Mouse (Mus musculus): ENCODE results near the gene St6galnac3. TPM values are rescaled to one million over a fixed set of nuclear protein-coding genes. Genes with fewer than 3 reads are reported as not detected.

The St6galnac3 gene
- polyA plus RNA-seq, 1 experiment from 2014 or later, result 23.7 TPM

- no peak overlapping the region for H3K4me3 ChIP-seq (ENCODE audit: control insufficient read depth in 1 of 2, insufficient read depth in 1 of 2, low read depth in 1 of 2, low read length in 2 of 2)
- no peaks in the 10 kb centered on the region for H3K9me3 ChIP-seq (ENCODE audit: control insufficient read depth, low read length)
- 76% methylated on average over 4 of the region's 4 CpGs for WGBS
- H3K4me1 ChIP-seq (ENCODE audit: control insufficient read depth in 2 of 2, insufficient read depth in 2 of 2, low read length in 2 of 2), result 0 out of 4 replicates have a peak, but pooled peaks cover 0 to 2% of the 10 kb centered on the region in 2 experiments
- no peak overlapping the region for H3K4me2 ChIP-seq (ENCODE audit: low read length)
- no peak for ATAC-seq (ENCODE audit: insufficient number of reproducible peaks, insufficient read depth, low FRiP score, low read depth)
- H3K36me3 ChIP-seq (ENCODE audit: control insufficient read depth, insufficient read depth, low read length), result no peaks in the 10 kb centered on the region
- H3K27ac ChIP-seq (replicated peaks in 1 of 2; ENCODE audit: control insufficient read depth in 1 of 2, insufficient read depth in 1 of 2, low read depth in 2 of 2, low read length in 2 of 2), result no peak overlapping the region
- no peak overlapping the region for H3K9ac ChIP-seq (ENCODE audit: low read length)
- no peaks in the 10 kb centered on the region for H3K27me3 ChIP-seq (ENCODE audit: control insufficient read depth, insufficient read depth, low read length)
These were observed 157.5 kb downstream of the St6galnac3 start for GRCm38 (mm10) chr3:153567512-153567911.

- Histone ChIP-seq H3K4me2 (ENCODE audit: low read length) (no peak overlapping the region), H3K27ac (replicated peaks in 1 of 2; ENCODE audit: control insufficient read depth in 1 of 2, insufficient read depth in 1 of 2, low read depth in 2 of 2, low read length in 2 of 2) (no peak overlapping the region), H3K36me3 (ENCODE audit: control insufficient read depth, insufficient read depth, low read length) (no peaks in the 10 kb centered on the region), H3K4me3 (ENCODE audit: control insufficient read depth in 1 of 2, insufficient read depth in 1 of 2, low read depth in 1 of 2, low read length in 2 of 2) (no peak overlapping the region), H3K4me1 (ENCODE audit: control insufficient read depth in 2 of 2, insufficient read depth in 2 of 2, low read length in 2 of 2) (0 out of 4 replicates have a peak, but pooled peaks cover 0 to 2% of the 10 kb centered on the region in 2 experiments), H3K9ac (ENCODE audit: low read length) (no peak overlapping the region), H3K27me3 (ENCODE audit: control insufficient read depth, insufficient read depth, low read length) (no peaks in the 10 kb centered on the region), H3K9me3 (ENCODE audit: control insufficient read depth, low read length) (no peaks in the 10 kb centered on the region)
- 84% methylated on average over 2 of the region's 2 CpGs for WGBS
- ATAC-seq (ENCODE audit: insufficient number of reproducible peaks, insufficient read depth, low FRiP score, low read depth), result no peak
These were observed 158.9 kb downstream of the St6galnac3 start for GRCm38 (mm10) chr3:153566100-153566499.

DNA sequence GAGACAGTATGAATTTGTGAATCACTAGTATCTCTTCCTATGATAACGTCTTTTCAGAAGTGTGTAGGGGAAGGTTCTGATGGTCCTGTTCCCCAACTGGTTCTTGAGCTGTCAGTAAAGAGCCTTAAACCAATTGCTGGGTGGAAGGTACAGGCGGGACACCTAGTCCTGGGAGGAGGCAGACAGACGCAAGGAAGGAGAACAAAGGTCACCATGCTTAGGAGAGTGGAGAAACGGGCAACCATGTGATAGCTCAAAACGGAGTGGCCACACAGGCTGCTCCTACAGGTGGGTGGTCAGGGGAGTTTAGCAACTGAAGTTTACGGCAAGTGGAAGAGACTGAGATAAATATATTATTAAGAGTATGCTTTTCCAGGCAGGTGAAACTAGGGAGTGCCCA lies 164.1 kb downstream of the St6galnac3 start:
- Histone ChIP-seq H3K9me3 (ENCODE audit: control insufficient read depth, low read length) (no peaks in the 10 kb centered on the region), H3K27ac (replicated peaks in 1 of 2; ENCODE audit: control insufficient read depth in 1 of 2, insufficient read depth in 1 of 2, low read depth in 2 of 2, low read length in 2 of 2) (no peak overlapping the region), H3K36me3 (ENCODE audit: control insufficient read depth, insufficient read depth, low read length) (no peaks in the 10 kb centered on the region), H3K4me3 (ENCODE audit: control insufficient read depth in 1 of 2, insufficient read depth in 1 of 2, low read depth in 1 of 2, low read length in 2 of 2) (no peak overlapping the region), H3K4me2 (ENCODE audit: low read length) (no peak overlapping the region), H3K9ac (ENCODE audit: low read length) (no peak overlapping the region), H3K4me1 (ENCODE audit: control insufficient read depth in 2 of 2, insufficient read depth in 2 of 2, low read length in 2 of 2) (peaks cover 2 to 3% of the 10 kb centered on the region in 2 experiments; a peak in 1 of 4 replicates), H3K27me3 (ENCODE audit: control insufficient read depth, insufficient read depth, low read length) (no peaks in the 10 kb centered on the region)
- ATAC-seq (ENCODE audit: insufficient number of reproducible peaks, insufficient read depth, low FRiP score, low read depth), result no peak
- 83% methylated on average over 6 of the region's 6 CpGs for WGBS

GRCm38 (mm10) chr3:153559586-153559985 lies 165.4 kb downstream of the St6galnac3 start:
- Histone ChIP-seq H3K9ac (ENCODE audit: low read length) (no peak overlapping the region), H3K36me3 (ENCODE audit: control insufficient read depth, insufficient read depth, low read length) (no peaks in the 10 kb centered on the region), H3K27ac (replicated peaks in 1 of 2; ENCODE audit: control insufficient read depth in 1 of 2, insufficient read depth in 1 of 2, low read depth in 2 of 2, low read length in 2 of 2) (no peak overlapping the region), H3K4me3 (ENCODE audit: control insufficient read depth in 1 of 2, insufficient read depth in 1 of 2, low read depth in 1 of 2, low read length in 2 of 2) (no peak overlapping the region), H3K9me3 (ENCODE audit: control insufficient read depth, low read length) (no peaks in the 10 kb centered on the region), H3K4me1 (ENCODE audit: control insufficient read depth in 2 of 2, insufficient read depth in 2 of 2, low read length in 2 of 2) (peaks cover 2 to 3% of the 10 kb centered on the region in 2 experiments; a peak in 1 of 4 replicates), H3K4me2 (ENCODE audit: low read length) (no peak overlapping the region), H3K27me3 (ENCODE audit: control insufficient read depth, insufficient read depth, low read length) (no peaks in the 10 kb centered on the region)
- no peak for ATAC-seq (ENCODE audit: insufficient number of reproducible peaks, insufficient read depth, low FRiP score, low read depth)
- 80% methylated on average over 8 of the region's 8 CpGs for WGBS

DNA sequence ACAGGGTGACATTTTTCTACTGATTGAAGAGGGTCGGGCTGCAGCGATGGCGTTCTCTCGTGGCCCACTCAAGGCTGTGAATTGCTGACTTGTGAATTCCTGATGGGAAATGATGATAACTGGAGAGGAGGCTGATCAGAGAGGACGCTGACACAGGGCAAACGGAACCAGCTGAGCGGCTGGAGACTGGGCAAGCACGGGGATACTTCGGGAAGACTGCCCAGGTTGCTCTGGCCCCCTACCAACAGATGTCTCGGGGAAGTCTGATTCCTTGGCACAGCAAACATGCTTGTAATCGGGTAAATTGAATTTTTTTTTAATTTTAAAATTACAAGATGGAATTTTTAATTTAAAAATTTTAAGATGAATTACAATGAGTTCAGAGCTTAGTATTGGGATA lies 168.4 kb downstream of the St6galnac3 start:
- 27% methylated on average over 11 of the region's 11 CpGs for WGBS
- Histone ChIP-seq H3K4me3 (ENCODE audit: control insufficient read depth in 1 of 2, insufficient read depth in 1 of 2, low read depth in 1 of 2, low read length in 2 of 2) (no peak overlapping the region), H3K27ac (replicated peaks in 1 of 2; ENCODE audit: control insufficient read depth in 1 of 2, insufficient read depth in 1 of 2, low read depth in 2 of 2, low read length in 2 of 2) (no peak overlapping the region), H3K36me3 (ENCODE audit: control insufficient read depth, insufficient read depth, low read length) (no peaks in the 10 kb centered on the region), H3K4me1 (ENCODE audit: control insufficient read depth in 2 of 2, insufficient read depth in 2 of 2, low read length in 2 of 2) (peaks cover 2 to 3% of the 10 kb centered on the region in 2 experiments; a peak in 1 of 4 replicates), H3K9me3 (ENCODE audit: control insufficient read depth, low read length) (no peaks in the 10 kb centered on the region), H3K9ac (ENCODE audit: low read length) (no peak overlapping the region), H3K4me2 (ENCODE audit: low read length) (no peak overlapping the region), H3K27me3 (ENCODE audit: control insufficient read depth, insufficient read depth, low read length) (no peaks in the 10 kb centered on the region)
- no peak for ATAC-seq (ENCODE audit: insufficient number of reproducible peaks, insufficient read depth, low FRiP score, low read depth)

- H3K9me3 ChIP-seq (ENCODE audit: control insufficient read depth, low read length), result no peaks in the 10 kb centered on the region
- 93% methylated on average over 3 of the region's 3 CpGs for WGBS
- no peak overlapping the region for H3K4me2 ChIP-seq (ENCODE audit: low read length)
- no peaks in the 10 kb centered on the region for H3K27me3 ChIP-seq (ENCODE audit: control insufficient read depth, insufficient read depth, low read length)
- H3K4me3 ChIP-seq (ENCODE audit: control insufficient read depth in 1 of 2, insufficient read depth in 1 of 2, low read depth in 1 of 2, low read length in 2 of 2), result no peak overlapping the region
- H3K36me3 ChIP-seq (ENCODE audit: control insufficient read depth, insufficient read depth, low read length), result no peaks in the 10 kb centered on the region
- H3K27ac ChIP-seq (replicated peaks in 1 of 2; ENCODE audit: control insufficient read depth in 1 of 2, insufficient read depth in 1 of 2, low read depth in 2 of 2, low read length in 2 of 2), result no peak overlapping the region
- H3K4me1 ChIP-seq (ENCODE audit: control insufficient read depth in 2 of 2, insufficient read depth in 2 of 2, low read length in 2 of 2), result peaks cover 2 to 3% of the 10 kb centered on the region in 2 experiments; a peak in 1 of 4 replicates
- ATAC-seq (ENCODE audit: insufficient number of reproducible peaks, insufficient read depth, low FRiP score, low read depth), result no peak
- H3K9ac ChIP-seq (ENCODE audit: low read length), result no peak overlapping the region
These were observed 171.3 kb downstream of the St6galnac3 start for GRCm38 (mm10) chr3:153553712-153554111.

- Histone ChIP-seq H3K4me3 (ENCODE audit: control insufficient read depth in 1 of 2, insufficient read depth in 1 of 2, low read depth in 1 of 2, low read length in 2 of 2) (no peak overlapping the region), H3K9ac (ENCODE audit: low read length) (no peak overlapping the region), H3K27me3 (ENCODE audit: control insufficient read depth, insufficient read depth, low read length) (no peaks in the 10 kb centered on the region), H3K36me3 (ENCODE audit: control insufficient read depth, insufficient read depth, low read length) (no peaks in the 10 kb centered on the region), H3K9me3 (ENCODE audit: control insufficient read depth, low read length) (no peaks in the 10 kb centered on the region), H3K4me2 (ENCODE audit: low read length) (no peak overlapping the region), H3K27ac (replicated peaks in 1 of 2; ENCODE audit: control insufficient read depth in 1 of 2, insufficient read depth in 1 of 2, low read depth in 2 of 2, low read length in 2 of 2) (no peak overlapping the region), H3K4me1 (ENCODE audit: control insufficient read depth in 2 of 2, insufficient read depth in 2 of 2, low read length in 2 of 2) (peaks cover 2 to 3% of the 10 kb centered on the region in 2 experiments; a peak in 1 of 4 replicates)
- WGBS, result 78% methylated on average over 7 of the region's 7 CpGs
- 0 out of 2 replicates have a peak, but pooled peaks have one; percentile 35 for ATAC-seq (ENCODE audit: insufficient number of reproducible peaks, insufficient read depth, low FRiP score, low read depth)
These were observed 171.7 kb downstream of the St6galnac3 start for GRCm38 (mm10) chr3:153553226-153553625.

All from heart, embryonic 14.5 days (tissue).